ENCODE assay signal across 9 mouse cellular contexts in genomic region chr17:15808468-15809374, GRCm38 (mm10). TPM values are rescaled to one million over a fixed set of nuclear protein-coding genes. Genes with fewer than 3 reads are reported as not detected.
DNase-seq lines count a peak whose midpoint lies in the region; ATAC-seq and TF ChIP-seq lines count a peak whose summit lies in the region.
"Had no signal": no experiment of that assay in that cellular context is flagged by ENCODE, and none has a peak within 500 bp of the region (broad histone marks: within the 10 kb centered on the region; RNA-seq: fewer than 3 reads in every experiment).

No protein-coding gene starts in this region.

- no peaks in the 10 kb centered on the region for H3K9me3 ChIP-seq in forebrain, embryonic 10.5 days
- no peaks in the 10 kb centered on the region for H3K9me3 ChIP-seq in forebrain, embryonic 16.5 days (ENCODE audit: control insufficient read depth, low read length)
- no peaks in the 10 kb centered on the region for H3K9me3 ChIP-seq in lung, embryonic 15.5 days
- no peaks in the 10 kb centered on the region for H3K9me3 ChIP-seq in hindbrain, postnatal 0 days (ENCODE audit: low read length)
- H3K9me3 ChIP-seq in stomach, embryonic 14.5 days (ENCODE audit: control insufficient read depth, low read depth, low read length), result no peaks in the 10 kb centered on the region
- H3K9me3 ChIP-seq: liver, embryonic 15.5 days had no signal

- no peak for TF ChIP-seq CTCF in lung, adult 2 months (IDR thresholded peaks at IDR 0.05; ENCODE audit: insufficient read depth, low read length)
- no peak for TF ChIP-seq CTCF in hindbrain, postnatal 0 days (IDR thresholded peaks at IDR 0.05; ENCODE audit: low read depth)

- no peak overlapping the region for H3K4me3 ChIP-seq in forebrain, embryonic 10.5 days
- H3K4me3 ChIP-seq in forebrain, embryonic 16.5 days (replicated peaks; ENCODE audit: low read length), result no peak overlapping the region
- no peak overlapping the region for H3K4me3 ChIP-seq in lung, embryonic 15.5 days
- no peak overlapping the region for H3K4me3 ChIP-seq in lung, adult 2 months (replicated peaks; ENCODE audit: extremely low read depth, low read depth, low read length)
- no peak overlapping the region for H3K4me3 ChIP-seq in hindbrain, postnatal 0 days (ENCODE audit: low read length)
- H3K4me3 ChIP-seq in stomach, embryonic 14.5 days (ENCODE audit: low read depth, low read length), result no peak overlapping the region
- H3K4me3 ChIP-seq: liver, embryonic 15.5 days had no signal

- WGBS in forebrain, embryonic 10.5 days, result 20% methylated on average over 10 of the region's 10 CpGs
- WGBS in forebrain, embryonic 16.5 days, result 14% methylated on average over 10 of the region's 10 CpGs
- 17% methylated on average over 10 of the region's 10 CpGs for WGBS in lung, embryonic 15.5 days
- 17% methylated on average over 10 of the region's 10 CpGs for WGBS in lung, adult 2 months
- 33% methylated on average over 10 of the region's 10 CpGs for WGBS in hindbrain, postnatal 0 days
- WGBS in stomach, embryonic 14.5 days, result 22% methylated on average over 10 of the region's 10 CpGs

- TF ChIP-seq POLR2A in lung, adult 2 months (IDR thresholded peaks at IDR 0.05; ENCODE audit: borderline replicate concordance, extremely low read depth, low read depth, low read length), result no peak

- no peak for DNase-seq in forebrain, embryonic 10.5 days (ENCODE audit: extremely low spot score, low spot score)
- DNase-seq in lung, adult 2 months, result no peak
- no peak for DNase-seq in hindbrain, postnatal 0 days (ENCODE audit: low spot score)
- DNase-seq in spleen, adult 12 weeks (ENCODE audit: low spot score), result no peak
- no peak for DNase-seq in adrenal gland, adult 18-20 months (ENCODE audit: low spot score in 2 of 2)

- H3K4me2 ChIP-seq in forebrain, embryonic 16.5 days (ENCODE audit: low read length), result no peak overlapping the region
- peak overlapping the region; percentile 1; the same call in 1 of the 2 replicates for H3K4me2 ChIP-seq in lung, embryonic 15.5 days
- no peak overlapping the region for H3K4me2 ChIP-seq in hindbrain, postnatal 0 days (ENCODE audit: low read depth, low read length)
- H3K4me2 ChIP-seq in stomach, embryonic 14.5 days (replicated peaks; ENCODE audit: low read depth, low read length), result 0 out of 2 replicates have a peak overlapping the region, but pooled peaks have one; percentile 5
- H3K4me2 ChIP-seq: liver, embryonic 15.5 days had no signal

- H3K27ac ChIP-seq in forebrain, embryonic 10.5 days, result peak overlapping the region; percentile 65
- H3K27ac ChIP-seq in forebrain, embryonic 16.5 days (ENCODE audit: low read length), result no peak overlapping the region
- H3K27ac ChIP-seq in lung, embryonic 15.5 days, result peak overlapping the region; percentile 73
- H3K27ac ChIP-seq in hindbrain, postnatal 0 days, result peak overlapping the region; percentile 28; the same call in 1 of the 2 replicates
- H3K27ac ChIP-seq in stomach, embryonic 14.5 days (ENCODE audit: low read length), result peak overlapping the region; percentile 39; the same call in 1 of the 2 replicates
- H3K27ac ChIP-seq: liver, embryonic 15.5 days had no signal

- peaks cover 51% of the 10 kb centered on the region for H3K4me1 ChIP-seq in forebrain, embryonic 10.5 days
- peaks cover 23% of the 10 kb centered on the region for H3K4me1 ChIP-seq in forebrain, embryonic 16.5 days (replicated peaks; ENCODE audit: control insufficient read depth, insufficient read depth, low read length)
- H3K4me1 ChIP-seq in lung, embryonic 15.5 days, result peaks cover 50% of the 10 kb centered on the region
- peaks cover 18% of the 10 kb centered on the region for H3K4me1 ChIP-seq in lung, adult 2 months (ENCODE audit: control insufficient read depth, insufficient read depth, low read length)
- peaks cover 15% of the 10 kb centered on the region; the same call in 1 of the 2 replicates for H3K4me1 ChIP-seq in hindbrain, postnatal 0 days (ENCODE audit: insufficient read depth, low read length)
- H3K4me1 ChIP-seq in stomach, embryonic 14.5 days (ENCODE audit: control insufficient read depth, insufficient read depth, low read length), result peaks cover 46% of the 10 kb centered on the region
- H3K4me1 ChIP-seq: liver, embryonic 15.5 days had no signal

- no peaks in the 10 kb centered on the region for H3K27me3 ChIP-seq in forebrain, embryonic 10.5 days (ENCODE audit: poor library complexity, severe bottlenecking)
- no peaks in the 10 kb centered on the region for H3K27me3 ChIP-seq in forebrain, embryonic 16.5 days (replicated peaks; ENCODE audit: control insufficient read depth, insufficient read depth, low read length)
- H3K27me3 ChIP-seq in lung, embryonic 15.5 days, result no peaks in the 10 kb centered on the region
- H3K27me3 ChIP-seq in hindbrain, postnatal 0 days (ENCODE audit: insufficient read depth, low read length), result no peaks in the 10 kb centered on the region
- no peaks in the 10 kb centered on the region for H3K27me3 ChIP-seq in stomach, embryonic 14.5 days (ENCODE audit: control insufficient read depth, insufficient read depth, low read length)
- H3K27me3 ChIP-seq: liver, embryonic 15.5 days had no signal

- no peak for ATAC-seq in forebrain, embryonic 16.5 days
- peak; percentile 50; the same call in 1 of the 2 replicates for ATAC-seq in lung, embryonic 15.5 days (ENCODE audit: borderline replicate concordance, extremely low read depth, low FRiP score, low TSS enrichment)
- ATAC-seq in hindbrain, postnatal 0 days, result no peak
- ATAC-seq in stomach, embryonic 14.5 days (ENCODE audit: insufficient number of reproducible peaks, insufficient read depth, low FRiP score, low read depth), result no peak

- H3K36me3 ChIP-seq in forebrain, embryonic 10.5 days (replicated peaks), result peaks cover 36% of the 10 kb centered on the region
- H3K36me3 ChIP-seq in forebrain, embryonic 16.5 days (ENCODE audit: control insufficient read depth, insufficient read depth), result peaks cover 11% of the 10 kb centered on the region
- H3K36me3 ChIP-seq in lung, embryonic 15.5 days, result peaks cover 13% of the 10 kb centered on the region; the same call in 1 of the 2 replicates
- H3K36me3 ChIP-seq in hindbrain, postnatal 0 days (ENCODE audit: insufficient read depth, low read length), result no peaks in the 10 kb centered on the region
- peaks cover 26% of the 10 kb centered on the region for H3K36me3 ChIP-seq in stomach, embryonic 14.5 days (ENCODE audit: control insufficient read depth, insufficient read depth, low read length)
- H3K36me3 ChIP-seq: liver, embryonic 15.5 days had no signal

- H3K9ac ChIP-seq in forebrain, embryonic 16.5 days (replicated peaks; ENCODE audit: low read depth, low read length), result no peak overlapping the region
- H3K9ac ChIP-seq in lung, embryonic 15.5 days, result no peak overlapping the region
- 0 out of 2 replicates have a peak overlapping the region, but pooled peaks have one; percentile 1 for H3K9ac ChIP-seq in hindbrain, postnatal 0 days (replicated peaks; ENCODE audit: low read length)
- H3K9ac ChIP-seq in stomach, embryonic 14.5 days (replicated peaks; ENCODE audit: low read depth, low read length), result no peak overlapping the region
- H3K9ac ChIP-seq: liver, embryonic 15.5 days had no signal

RNA-seq across cellular contexts. Expression of gene Rgmb, which starts 22.1 kb away (rescaled TPM):
- 14.0 and 16.6 TPM in 2 replicates for polyA plus RNA-seq in forebrain, embryonic 10.5 days (2016; fragmentation: Nextera tagmentation; extraction: Ambion mirVana)
- polyA plus RNA-seq in forebrain, embryonic 16.5 days (2015; fragmentation: Nextera tagmentation; extraction: Ambion mirVana), result 43.0 and 48.7 TPM in 2 replicates
- 13.5 and 14.6 TPM in 2 replicates for polyA plus RNA-seq in lung, embryonic 15.5 days (2015; fragmentation: Nextera tagmentation; extraction: Ambion mirVana)
- 41.4 and 65.1 TPM in 2 replicates for polyA plus RNA-seq in lung, adult 2 months (2012; rRNA removed)
- total RNA-seq in hindbrain, postnatal 0 days (2014; rRNA removed), result 131 and 145 TPM in 2 replicates
- polyA plus RNA-seq in hindbrain, postnatal 0 days (2015; fragmentation: Nextera tagmentation; extraction: Ambion mirVana), result 50.6 and 52.8 TPM in 2 replicates
- polyA plus RNA-seq in stomach, embryonic 14.5 days (2014; fragmentation: Nextera tagmentation; extraction: Ambion mirVana), result 64.0 and 74.5 TPM in 2 replicates
- total RNA-seq in adrenal gland, adult 18-20 months (2021), result 10 to 100 TPM; 14.5 to 14.6 TPM

Comparison
In these comparisons a context has a peak if more than half of its experiments do, and no peak if none do; other contexts are left out.
1. H3K4me2 ChIP-seq: peak in lung, embryonic 15.5 days (single experiment) and stomach, embryonic 14.5 days (single experiment); none in forebrain, embryonic 16.5 days (single experiment) and hindbrain, postnatal 0 days (single experiment).